Mouse (Mus musculus) spleen, adult 2 months (tissue): ENCODE measurements around the gene Top1. TPM values are rescaled to one million over a fixed set of nuclear protein-coding genes. Genes with fewer than 3 reads are reported as not detected.
A peak's percentile ranks its signal among the peaks of the same experiment; 100 is the strongest.

Experiments used
- DNase-seq, 2 experiments: peaks; one replicate each; pipeline versions ENCODE4 v3.0.0 to v3.0.0-alpha.2; 2012 to 2021; ENCODE audit warnings: low spot score in 2 of 2, low read depth in 1 of 2
- H3K27ac ChIP-seq: fragments of 200-500 bp; 2 replicates; pipeline ENCODE4 v1.5.1; 2012; ENCODE audit warnings: low read length, inconsistent platforms; ENCODE audit not compliant: insufficient read depth
- H3K27me3 ChIP-seq: fragments of 200-500 bp; 2 replicates; pipeline ENCODE4 v1.6.1; 2012; ENCODE audit warnings: mild to moderate bottlenecking, moderate library complexity, low read length, inconsistent platforms; ENCODE audit not compliant: control insufficient read depth, insufficient read depth
- H3K36me3 ChIP-seq: fragments of 200-500 bp; 2 replicates; pipeline ENCODE4 v1.6.1; 2012; ENCODE audit warnings: mild to moderate bottlenecking, low read length, inconsistent platforms; ENCODE audit not compliant: control insufficient read depth, insufficient read depth
- H3K4me1 ChIP-seq: fragments of 200-500 bp; 2 replicates; pipeline ENCODE4 v1.6.1; 2011; ENCODE audit warnings: inconsistent platforms; ENCODE audit not compliant: control insufficient read depth, insufficient read depth, insufficient read length
- H3K4me3 ChIP-seq: fragments of 200-500 bp; 2 replicates; pipeline ENCODE4 v1.5.1; 2011; ENCODE audit warnings: mild to moderate bottlenecking, inconsistent platforms; ENCODE audit not compliant: insufficient read depth, insufficient read length; ENCODE audit errors: extremely low read depth
- CTCF ChIP-seq: fragments of 200-500 bp; IDR thresholded peaks from 2 replicates; pipeline ENCODE4 v1.5.1; 2011; ENCODE audit warnings: mild to moderate bottlenecking, inconsistent platforms; ENCODE audit not compliant: insufficient read depth, insufficient read length, insufficient replicate concordance; ENCODE audit errors: extremely low read depth
- POLR2A ChIP-seq: fragments of 200-500 bp; IDR thresholded peaks from 2 replicates; pipeline ENCODE4 v1.6.1; 2011; ENCODE audit warnings: low read depth, low read length, inconsistent platforms
- WGBS: fragments of 180-500 bp; shearing (Covaris S2); methylation state at CpG from one replicate; pipeline ENCODE4 v1.1.7; 2018; 5-methylcytosine and 5-hydroxymethylcytosine counted together
- polyA plus RNA-seq: library from polyadenylated mRNA; depleted of rRNA; stranded (reverse); fragments of >200 nt; gene quantifications from 2 replicates; pipeline ENCODE4 v1.2.3, GENCODE M21; 2012

Top1 gene
- polyA plus RNA-seq, 1 experiment, result 9.4 TPM

DNA sequence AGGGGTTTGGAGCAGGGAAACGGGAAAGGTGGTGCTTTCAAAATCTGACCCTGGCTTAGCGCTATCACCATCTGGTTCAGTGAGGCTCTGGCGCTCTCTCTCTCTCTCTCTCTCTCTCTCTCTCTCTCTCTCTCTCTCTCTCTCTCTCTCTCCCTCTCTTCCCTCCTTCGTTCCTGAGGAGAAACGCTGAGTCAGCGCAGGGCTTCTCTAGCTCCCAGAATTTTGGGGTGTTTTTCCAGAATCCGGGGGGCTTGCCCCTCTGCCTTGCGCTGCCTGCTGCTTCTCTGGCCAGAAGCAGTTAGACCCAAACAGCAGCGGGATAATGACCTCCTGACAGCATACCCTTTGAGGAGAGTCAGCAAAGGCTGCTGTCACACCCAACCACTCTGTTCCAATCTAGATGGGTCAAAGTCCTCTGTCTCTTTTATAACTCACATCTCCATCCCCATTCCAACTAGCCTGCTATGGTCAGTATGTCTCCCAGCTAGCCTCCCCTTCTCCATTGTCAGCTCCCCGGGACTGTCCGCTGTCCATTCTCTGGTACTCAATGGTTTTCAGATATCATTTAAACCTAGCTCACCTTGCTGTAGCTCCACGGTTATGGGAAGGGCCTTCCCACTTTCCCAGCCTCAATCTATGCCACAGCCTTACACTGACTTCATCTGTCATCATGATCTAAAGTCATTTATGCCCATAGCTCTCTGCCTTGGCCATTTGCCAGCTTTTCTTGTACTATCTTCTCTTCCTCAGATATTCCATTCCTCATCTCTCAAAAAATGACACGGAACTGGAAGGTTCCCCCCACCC, 5.6 kb upstream of the Top1 start:
- WGBS, result 89% methylated on average over 13 of the region's 13 CpGs
- DNase-seq, result no peak
- TF ChIP-seq CTCF (no peak), POLR2A (no peak)
- Histone ChIP-seq H3K4me3 (no peak overlapping the region), H3K4me1 (no peaks in the 10 kb centered on the region), H3K27ac (no peak overlapping the region), H3K27me3 (no peaks in the 10 kb centered on the region), H3K36me3 (no peaks in the 10 kb centered on the region)

DNA sequence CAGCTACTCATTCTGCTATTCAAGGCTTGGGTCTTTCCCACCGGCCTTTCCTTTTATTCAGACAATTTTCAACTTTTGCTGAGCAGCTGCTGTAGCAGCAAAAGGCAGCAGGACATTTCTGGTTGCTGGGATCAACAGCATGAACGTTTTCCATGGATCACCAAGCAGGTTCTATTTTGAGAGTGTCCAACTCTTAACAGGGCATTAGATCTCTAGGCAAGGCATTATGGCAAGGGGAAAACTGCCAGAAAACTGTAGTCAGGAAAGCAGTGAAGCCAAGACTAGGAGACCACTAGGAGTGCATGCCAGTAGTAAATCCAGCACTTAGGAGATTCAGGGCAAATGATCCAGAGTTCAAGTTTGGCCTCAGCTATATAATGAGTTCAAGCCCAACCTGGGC, 4.5 kb upstream of the Top1 start:
- Histone ChIP-seq H3K27me3 (no peaks in the 10 kb centered on the region), H3K27ac (no peak overlapping the region), H3K36me3 (no peaks in the 10 kb centered on the region), H3K4me1 (no peaks in the 10 kb centered on the region), H3K4me3 (no peak overlapping the region)
- TF ChIP-seq POLR2A, result no peak
- no peak for TF ChIP-seq CTCF
- DNase-seq, result no peak
- WGBS, result 80% methylated on average over 2 of the region's 2 CpGs

GRCm38 (mm10) chr2:160646144-160646844, 606 bp downstream of the Top1 start:
- Histone ChIP-seq H3K27ac (peak overlapping the region; percentile 90), H3K4me1 (no peaks in the 10 kb centered on the region), H3K36me3 (peaks cover 2% of the 10 kb centered on the region; the same call in 1 of the 2 replicates), H3K27me3 (no peaks in the 10 kb centered on the region), H3K4me3 (peak overlapping the region; percentile 89)
- peak in 1 of 2 experiments; percentile 50 for DNase-seq
- TF ChIP-seq CTCF (no peak), POLR2A (no peak)
- 1% methylated on average over 69 of the region's 76 CpGs for WGBS

GRCm38 (mm10) chr2:160646845-160647178, 1.1 kb downstream of the Top1 start:
- TF ChIP-seq POLR2A (no peak), CTCF (no peak)
- DNase-seq, result no peak
- Histone ChIP-seq H3K36me3 (peaks cover 2% of the 10 kb centered on the region; the same call in 1 of the 2 replicates), H3K27me3 (no peaks in the 10 kb centered on the region), H3K4me1 (no peaks in the 10 kb centered on the region), H3K4me3 (peak overlapping the region; percentile 89), H3K27ac (peak overlapping the region; percentile 90)
- WGBS, result 2% methylated on average over 17 of the region's 17 CpGs

DNA sequence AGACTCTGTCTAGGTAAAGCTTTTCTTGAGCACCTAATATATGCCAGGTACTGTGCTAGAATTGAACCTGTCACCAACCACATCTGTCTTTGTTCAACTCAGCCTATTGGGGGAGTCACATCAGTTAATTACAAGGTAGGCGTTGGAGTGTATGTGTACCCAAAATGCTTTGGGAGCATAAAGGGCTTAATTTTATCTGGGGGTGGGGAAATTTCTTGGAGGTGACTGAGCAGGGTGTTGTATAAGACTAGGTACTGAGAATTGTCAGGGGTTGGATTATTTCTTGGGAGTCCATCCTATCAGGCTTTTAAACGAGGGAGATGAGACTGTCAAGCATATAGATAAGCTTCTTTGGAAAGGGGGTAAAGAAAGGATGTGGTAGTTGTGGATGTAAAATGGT, 2.4 kb downstream of the Top1 start:
- Histone ChIP-seq H3K4me3 (no peak overlapping the region), H3K36me3 (peaks cover 2% of the 10 kb centered on the region; the same call in 1 of the 2 replicates), H3K4me1 (no peaks in the 10 kb centered on the region), H3K27ac (no peak overlapping the region), H3K27me3 (no peaks in the 10 kb centered on the region)
- no peak for DNase-seq
- WGBS, result 66% methylated on average over 2 of the region's 2 CpGs
- TF ChIP-seq CTCF, result no peak
- TF ChIP-seq POLR2A, result no peak

DNA sequence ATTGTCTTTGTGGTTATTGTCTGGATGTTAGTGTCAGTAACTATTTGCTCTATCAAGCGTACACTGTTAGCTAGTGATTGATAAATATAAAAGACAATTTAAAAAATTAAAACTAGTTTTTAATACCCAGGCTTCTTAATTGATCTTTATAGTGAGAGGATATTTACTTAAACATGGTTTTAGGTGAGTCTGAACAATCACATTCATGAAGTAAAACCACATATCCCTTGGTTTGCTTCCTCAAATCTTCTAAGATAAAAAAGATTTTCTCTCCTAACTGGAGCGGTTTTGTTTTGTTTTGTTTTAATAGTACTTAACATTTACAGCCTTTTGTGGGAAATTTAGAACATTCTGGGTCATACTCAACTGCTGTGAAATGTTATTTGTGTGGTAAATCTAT, 3.4 kb downstream of the Top1 start:
- H3K27ac ChIP-seq, result no peak overlapping the region
- 62% methylated on average over 2 of the region's 2 CpGs for WGBS
- no peaks in the 10 kb centered on the region for H3K4me1 ChIP-seq
- DNase-seq, result no peak
- H3K27me3 ChIP-seq, result no peaks in the 10 kb centered on the region
- H3K4me3 ChIP-seq, result no peak overlapping the region
- TF ChIP-seq CTCF (no peak), POLR2A (no peak)
- peaks cover 2% of the 10 kb centered on the region; the same call in 1 of the 2 replicates for H3K36me3 ChIP-seq

DNA sequence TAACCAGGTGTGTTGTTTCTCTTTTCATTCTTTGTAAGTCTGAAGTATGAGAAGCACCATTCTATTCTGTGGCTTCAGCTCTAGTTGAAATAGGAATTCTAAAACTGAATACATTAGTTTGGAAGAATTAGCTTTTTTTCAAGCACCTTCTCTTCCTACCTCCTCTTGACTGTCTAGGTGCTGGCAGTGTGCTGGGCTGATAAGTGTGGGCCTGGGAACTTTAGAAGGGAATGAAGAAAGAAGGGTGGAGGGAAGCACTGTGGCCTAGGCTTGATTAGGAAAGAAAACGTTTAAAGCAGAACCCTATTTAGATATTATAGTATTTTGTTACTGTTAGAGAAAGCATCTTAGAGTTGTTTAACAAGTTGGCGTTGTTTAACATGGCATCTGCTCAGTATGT, 5.5 kb downstream of the Top1 start:
- H3K27ac ChIP-seq, result no peak overlapping the region
- peaks cover 4% of the 10 kb centered on the region for H3K36me3 ChIP-seq
- H3K4me1 ChIP-seq, result no peaks in the 10 kb centered on the region; the same call in 1 of the 2 replicates
- no peak for DNase-seq
- no peak overlapping the region for H3K4me3 ChIP-seq
- no peak for TF ChIP-seq CTCF
- TF ChIP-seq POLR2A, result no peak
- no peaks in the 10 kb centered on the region for H3K27me3 ChIP-seq
- 67% methylated on average over 2 of the region's 2 CpGs for WGBS
